Mouse (Mus musculus) hindbrain, embryonic 15.5 days (tissue): ENCODE data around the gene Id2. TPM values are rescaled to one million over a fixed set of nuclear protein-coding genes. Genes with fewer than 3 reads are reported as not detected.

Experiments
- ATAC-seq: fragments of 200-750 bp; cut with Nextera tagmentation; 2 replicates; pipeline ENCODE4 v1.8.0; 2017; ENCODE audit warnings: low read depth, moderate number of reproducible peaks, moderate TSS enrichment; ENCODE audit not compliant: low FRiP score
- H3K27ac ChIP-seq: fragments of 300-500 bp; sonication (generic); replicated peaks from 2 replicates; pipeline ENCODE4 v1.5.1; 2015; ENCODE audit warnings: mild to moderate bottlenecking, inconsistent platforms
- H3K27me3 ChIP-seq: fragments of 300-500 bp; sonication (generic); 2 replicates; pipeline ENCODE4 v1.6.1; 2015; ENCODE audit warnings: control low read depth, inconsistent platforms
- H3K36me3 ChIP-seq: fragments of 300-500 bp; sonication (generic); 2 replicates; pipeline ENCODE4 v1.6.1; 2015; ENCODE audit warnings: control low read depth, inconsistent platforms
- H3K4me1 ChIP-seq: fragments of 300-500 bp; sonication (generic); replicated peaks from 2 replicates; pipeline ENCODE4 v1.6.1; 2015; ENCODE audit warnings: control low read depth, inconsistent platforms
- H3K4me2 ChIP-seq: fragments of 300-500 bp; sonication (generic); 2 replicates; pipeline ENCODE4 v1.6.1; 2015; ENCODE audit warnings: moderate library complexity, mild to moderate bottlenecking, inconsistent platforms
- H3K4me3 ChIP-seq: fragments of 300-500 bp; sonication (generic); 2 replicates; pipeline ENCODE4 v1.5.1; 2015; ENCODE audit warnings: mild to moderate bottlenecking, inconsistent platforms
- H3K9ac ChIP-seq: fragments of 300-500 bp; sonication (generic); 2 replicates; pipeline ENCODE4 v1.6.1; 2015; ENCODE audit warnings: inconsistent platforms
- H3K9me3 ChIP-seq: fragments of 300-500 bp; sonication (generic); 2 replicates; pipeline ENCODE4 v1.6.1; 2016; ENCODE audit warnings: control low read depth, inconsistent platforms
- WGBS: fragments of 180-500 bp; shearing (Covaris S2); methylation state at CpG from one replicate; pipeline ENCODE4 v1.1.7; 2015; 5-methylcytosine and 5-hydroxymethylcytosine counted together
- polyA plus RNA-seq: library from polyadenylated mRNA; unstranded; fragments of >200 nt; fragmentation: Nextera tagmentation; extraction: Ambion mirVana; gene quantifications from 2 replicates; pipeline ENCODE4 v1.2.1, GENCODE M21; 2015

Id2 gene
- polyA plus RNA-seq, 1 experiment from 2014 or later, result 312 TPM

DNA sequence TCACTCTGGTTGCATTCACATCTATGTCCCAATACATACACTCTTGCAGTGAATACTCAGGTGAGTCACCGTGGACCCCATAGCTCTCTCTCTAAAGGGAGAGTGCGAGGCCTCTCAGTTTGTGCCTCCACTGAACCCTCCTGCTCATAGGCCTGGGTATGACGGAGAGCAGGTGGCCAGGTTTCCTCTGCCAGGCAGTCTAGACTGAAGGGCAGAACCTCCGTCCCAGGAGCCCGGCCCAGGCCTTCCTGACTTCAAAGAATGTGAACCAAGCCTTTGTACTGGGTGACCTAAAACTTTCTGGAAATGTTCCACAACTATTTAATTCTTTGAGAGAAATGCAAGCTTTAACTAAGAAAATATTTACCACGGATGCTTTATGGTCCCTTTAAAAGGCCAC lies 7.0 kb upstream of the Id2 start:
- H3K4me2 ChIP-seq, result no peak overlapping the region
- H3K4me3 ChIP-seq, result no peak overlapping the region
- no peak overlapping the region for H3K27ac ChIP-seq
- peaks cover 27% of the 10 kb centered on the region for H3K4me1 ChIP-seq
- H3K9ac ChIP-seq, result no peak overlapping the region
- no peaks in the 10 kb centered on the region for H3K36me3 ChIP-seq
- H3K27me3 ChIP-seq, result 0 out of 2 replicates have a peak, but pooled peaks cover 3% of the 10 kb centered on the region
- no peaks in the 10 kb centered on the region for H3K9me3 ChIP-seq
- ATAC-seq, result no peak
- 84% methylated on average over 6 of the region's 6 CpGs for WGBS

DNA sequence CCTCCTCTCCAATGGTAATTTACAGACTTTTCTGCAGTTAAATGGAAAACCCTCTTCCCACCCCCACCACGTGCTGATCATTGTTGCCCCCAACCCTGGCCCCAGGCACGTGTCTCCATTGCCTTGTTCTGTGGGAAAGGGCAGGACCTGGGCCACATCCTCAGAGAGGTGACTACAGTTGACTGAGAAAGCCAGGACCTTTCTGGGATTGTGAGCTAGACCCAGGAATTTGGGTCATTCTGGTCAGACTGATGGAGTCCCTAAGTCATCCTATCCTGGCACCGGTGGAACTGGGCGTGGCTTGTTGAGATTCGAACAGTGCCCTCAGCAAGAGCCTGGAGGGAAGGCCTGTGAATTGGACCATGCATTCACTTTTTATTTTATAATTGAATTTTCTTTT lies 4.4 kb upstream of the Id2 start:
- Histone ChIP-seq H3K9ac (no peak overlapping the region), H3K4me3 (0 out of 2 replicates have a peak overlapping the region, but pooled peaks have one; percentile 64), H3K27me3 (0 out of 2 replicates have a peak, but pooled peaks cover 3% of the 10 kb centered on the region), H3K27ac (peak overlapping the region; percentile 91), H3K4me1 (peaks cover 50% of the 10 kb centered on the region), H3K4me2 (peak overlapping the region; percentile 98), H3K9me3 (no peaks in the 10 kb centered on the region), H3K36me3 (no peaks in the 10 kb centered on the region)
- no peak for ATAC-seq
- WGBS, result 16% methylated on average over 5 of the region's 5 CpGs

DNA sequence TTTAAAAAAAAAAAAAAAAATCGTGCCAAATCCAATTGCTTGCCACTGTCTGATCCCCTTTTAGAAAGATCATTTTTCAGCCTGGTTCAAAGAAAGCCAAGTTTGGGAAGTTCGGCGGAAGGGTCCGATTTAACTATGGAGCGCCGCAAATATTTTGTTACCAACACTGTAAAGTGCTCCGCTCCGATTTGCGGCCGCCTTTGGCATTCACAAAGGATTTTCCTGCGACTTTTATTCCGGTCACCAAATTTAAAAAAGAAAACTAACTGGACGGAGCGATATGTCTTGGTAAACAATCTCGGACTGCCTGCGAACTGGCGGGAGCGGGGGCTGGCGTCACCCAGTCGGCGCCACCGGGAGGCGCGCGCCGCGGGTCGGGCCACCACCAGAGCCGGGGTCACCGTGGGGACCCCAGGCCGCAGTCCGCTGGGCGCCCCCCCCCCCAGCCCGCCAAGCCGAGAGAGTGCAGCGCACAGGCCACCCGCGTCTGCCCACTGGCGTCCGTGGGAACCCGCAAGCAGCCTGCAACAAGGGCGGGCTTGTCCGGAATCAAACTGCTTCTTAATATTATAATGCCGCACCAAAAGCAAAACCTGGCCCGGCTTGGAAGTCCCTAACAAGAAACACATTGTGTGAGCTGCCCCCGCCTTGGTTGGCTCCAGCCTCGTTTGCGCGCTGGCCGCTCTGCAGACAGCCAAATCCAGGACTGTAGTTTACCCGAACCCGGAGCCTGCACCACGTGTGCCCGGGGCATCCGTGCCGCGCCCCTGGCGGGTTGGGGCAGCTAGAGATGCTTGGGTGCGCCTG lies 3.7 kb upstream of the Id2 start:
- H3K9me3 ChIP-seq, result no peaks in the 10 kb centered on the region
- 0 out of 2 replicates have a peak, but pooled peaks cover 3% of the 10 kb centered on the region for H3K27me3 ChIP-seq
- ATAC-seq, result no peak
- H3K4me3 ChIP-seq, result peak overlapping the region; percentile 64
- peak overlapping the region; percentile 54 for H3K9ac ChIP-seq
- H3K36me3 ChIP-seq, result no peaks in the 10 kb centered on the region
- H3K4me1 ChIP-seq, result peaks cover 51% of the 10 kb centered on the region
- H3K4me2 ChIP-seq, result peak overlapping the region; percentile 98
- H3K27ac ChIP-seq, result peak overlapping the region; percentile 91
- WGBS, result under 1% methylated on average over 49 of the region's 59 CpGs

DNA sequence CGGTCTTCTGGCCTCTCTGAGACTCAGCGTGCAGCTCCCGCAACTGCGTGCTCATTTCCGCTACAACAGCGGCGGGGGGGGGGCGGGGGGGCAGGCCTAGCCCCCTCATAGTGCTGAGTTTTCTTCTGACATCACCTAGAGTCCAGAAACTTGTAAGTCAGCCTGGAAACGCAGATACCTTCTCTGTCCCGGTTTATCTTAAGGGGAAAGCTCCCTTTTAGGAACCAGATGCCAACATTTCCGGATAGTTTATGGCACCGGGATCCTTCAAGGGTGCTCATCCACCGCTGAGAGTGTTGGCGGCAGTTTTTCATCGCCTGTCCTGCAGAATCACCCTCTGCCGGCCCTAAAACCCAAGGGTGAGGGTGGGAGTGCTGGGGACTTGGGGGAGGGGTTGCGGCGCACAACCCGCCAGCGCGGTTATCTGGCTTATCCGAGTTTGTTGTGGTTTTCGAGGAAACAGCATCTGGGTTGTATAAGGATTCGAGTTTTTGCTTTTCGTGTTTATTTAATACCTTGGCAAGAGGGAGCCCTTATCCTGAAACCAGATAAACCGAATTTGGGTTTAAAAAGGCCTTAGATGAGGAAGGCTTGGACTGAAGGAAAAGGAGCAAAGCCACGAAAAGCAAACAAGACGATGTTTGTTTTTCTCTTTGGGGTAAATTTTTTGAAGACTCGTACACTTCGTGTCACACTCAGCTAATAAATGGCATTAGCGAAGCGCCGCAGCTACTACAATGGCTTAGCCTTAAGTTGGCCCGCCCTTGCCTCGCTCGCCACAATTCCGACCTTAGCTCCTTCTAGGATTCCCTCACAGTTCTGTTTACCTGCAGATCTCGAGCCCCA lies 2.8 kb upstream of the Id2 start:
- Histone ChIP-seq H3K9me3 (no peaks in the 10 kb centered on the region), H3K4me2 (peak overlapping the region; percentile 98), H3K9ac (peak overlapping the region; percentile 54), H3K4me3 (peak overlapping the region; percentile 64), H3K36me3 (no peaks in the 10 kb centered on the region), H3K27me3 (0 out of 2 replicates have a peak, but pooled peaks cover 3% of the 10 kb centered on the region), H3K27ac (peak overlapping the region; percentile 91), H3K4me1 (peaks cover 51% of the 10 kb centered on the region)
- under 1% methylated on average over 38 of the region's 38 CpGs for WGBS
- no peak for ATAC-seq

DNA sequence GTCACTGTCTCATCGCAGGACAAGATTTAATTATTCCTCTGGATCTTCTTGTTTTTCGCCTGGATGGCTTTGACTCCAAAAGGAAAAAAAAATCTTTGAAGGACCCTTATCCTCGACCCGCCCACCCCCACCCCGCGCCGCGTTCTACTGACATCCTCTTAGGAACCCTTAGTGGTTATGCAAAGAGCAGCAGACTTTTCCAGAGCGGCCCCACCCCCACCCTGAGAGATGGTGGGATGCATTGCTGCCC lies 2.3 kb upstream of the Id2 start:
- ATAC-seq, result no peak
- Histone ChIP-seq H3K4me3 (peak overlapping the region; percentile 64), H3K4me2 (peak overlapping the region; percentile 98), H3K36me3 (no peaks in the 10 kb centered on the region), H3K27ac (peak overlapping the region; percentile 91), H3K27me3 (0 out of 2 replicates have a peak, but pooled peaks cover 3% of the 10 kb centered on the region), H3K9me3 (no peaks in the 10 kb centered on the region), H3K4me1 (peaks cover 51% of the 10 kb centered on the region), H3K9ac (peak overlapping the region; percentile 54)
- under 1% methylated on average over 9 of the region's 9 CpGs for WGBS

DNA sequence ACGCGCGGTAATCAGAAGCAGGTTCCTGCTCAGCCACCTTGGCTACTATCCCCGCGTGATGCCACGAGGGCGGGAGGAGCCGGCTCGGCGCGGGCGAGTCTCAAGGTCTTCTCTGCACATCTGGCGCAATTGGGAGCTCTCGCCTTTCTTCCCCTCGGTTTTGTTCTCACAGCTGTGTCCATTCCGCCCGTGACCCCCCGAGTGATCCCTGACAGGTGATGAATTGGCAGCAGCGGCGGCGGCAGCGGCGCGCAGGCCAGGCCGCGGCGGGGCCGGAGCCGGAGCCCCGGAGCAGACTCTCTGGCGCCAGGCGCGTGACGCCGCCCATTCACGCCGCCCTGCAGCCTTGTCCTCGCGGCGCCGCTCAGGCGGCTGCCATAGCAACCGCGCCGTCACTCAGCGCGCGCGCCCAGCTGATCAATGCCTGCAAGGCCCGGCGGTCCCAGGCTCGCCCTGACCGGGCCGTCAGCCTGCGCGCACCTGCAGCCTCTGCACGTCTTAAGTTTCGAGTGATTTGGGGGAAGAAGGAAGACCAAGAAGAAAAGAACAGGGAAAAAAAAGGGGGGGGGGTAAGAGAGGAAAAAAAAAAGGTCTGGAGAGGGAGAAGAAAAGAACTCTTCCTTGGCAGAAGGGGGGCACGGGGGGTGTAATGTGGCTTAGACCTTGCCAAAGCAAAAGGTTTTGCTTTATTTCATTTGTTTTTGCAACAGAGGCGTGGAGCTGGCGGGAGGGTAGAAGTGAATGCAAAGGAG lies 1.8 kb upstream of the Id2 start:
- Histone ChIP-seq H3K4me1 (peaks cover 51% of the 10 kb centered on the region), H3K4me2 (peak overlapping the region; percentile 98)

DNA sequence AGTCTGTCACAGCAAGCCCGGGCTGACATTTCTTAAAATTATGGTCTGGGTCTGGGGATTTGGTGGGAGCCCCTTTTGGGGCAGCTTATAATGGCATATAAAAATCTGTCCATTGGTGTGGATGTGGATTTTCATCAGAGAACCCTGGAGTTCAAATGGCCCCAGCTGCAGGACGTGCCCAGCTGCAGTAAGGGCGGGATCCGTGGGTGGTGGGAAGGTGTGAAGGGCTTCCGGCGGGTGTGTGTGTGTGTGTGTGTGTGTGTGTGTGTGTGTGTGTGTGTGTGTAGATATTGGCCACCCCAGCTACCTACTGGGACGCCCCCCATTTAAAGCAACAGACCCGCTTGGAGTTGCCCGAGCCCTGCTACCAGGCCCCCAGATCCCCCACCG lies 1.2 kb upstream of the Id2 start:
- peak overlapping the region; percentile 64 for H3K4me3 ChIP-seq
- H3K27me3 ChIP-seq, result 0 out of 2 replicates have a peak, but pooled peaks cover 3% of the 10 kb centered on the region
- ATAC-seq, result no peak
- peak overlapping the region; percentile 54 for H3K9ac ChIP-seq
- no peaks in the 10 kb centered on the region for H3K9me3 ChIP-seq
- under 1% methylated on average over 9 of the region's 10 CpGs for WGBS
- peaks cover 55% of the 10 kb centered on the region for H3K4me1 ChIP-seq
- H3K36me3 ChIP-seq, result no peaks in the 10 kb centered on the region
- peak overlapping the region; percentile 91 for H3K27ac ChIP-seq
- peak overlapping the region; percentile 98 for H3K4me2 ChIP-seq

More for the DNA sequence above, 1.8 kb upstream of the Id2 start:
- Histone ChIP-seq H3K27ac (peak overlapping the region; percentile 91), H3K9me3 (no peaks in the 10 kb centered on the region), H3K36me3 (no peaks in the 10 kb centered on the region), H3K9ac (peak overlapping the region; percentile 54), H3K27me3 (0 out of 2 replicates have a peak, but pooled peaks cover 3% of the 10 kb centered on the region), H3K4me3 (peak overlapping the region; percentile 64)
- under 1% methylated on average over 58 of the region's 61 CpGs for WGBS
- peak; percentile 75 for ATAC-seq

DNA sequence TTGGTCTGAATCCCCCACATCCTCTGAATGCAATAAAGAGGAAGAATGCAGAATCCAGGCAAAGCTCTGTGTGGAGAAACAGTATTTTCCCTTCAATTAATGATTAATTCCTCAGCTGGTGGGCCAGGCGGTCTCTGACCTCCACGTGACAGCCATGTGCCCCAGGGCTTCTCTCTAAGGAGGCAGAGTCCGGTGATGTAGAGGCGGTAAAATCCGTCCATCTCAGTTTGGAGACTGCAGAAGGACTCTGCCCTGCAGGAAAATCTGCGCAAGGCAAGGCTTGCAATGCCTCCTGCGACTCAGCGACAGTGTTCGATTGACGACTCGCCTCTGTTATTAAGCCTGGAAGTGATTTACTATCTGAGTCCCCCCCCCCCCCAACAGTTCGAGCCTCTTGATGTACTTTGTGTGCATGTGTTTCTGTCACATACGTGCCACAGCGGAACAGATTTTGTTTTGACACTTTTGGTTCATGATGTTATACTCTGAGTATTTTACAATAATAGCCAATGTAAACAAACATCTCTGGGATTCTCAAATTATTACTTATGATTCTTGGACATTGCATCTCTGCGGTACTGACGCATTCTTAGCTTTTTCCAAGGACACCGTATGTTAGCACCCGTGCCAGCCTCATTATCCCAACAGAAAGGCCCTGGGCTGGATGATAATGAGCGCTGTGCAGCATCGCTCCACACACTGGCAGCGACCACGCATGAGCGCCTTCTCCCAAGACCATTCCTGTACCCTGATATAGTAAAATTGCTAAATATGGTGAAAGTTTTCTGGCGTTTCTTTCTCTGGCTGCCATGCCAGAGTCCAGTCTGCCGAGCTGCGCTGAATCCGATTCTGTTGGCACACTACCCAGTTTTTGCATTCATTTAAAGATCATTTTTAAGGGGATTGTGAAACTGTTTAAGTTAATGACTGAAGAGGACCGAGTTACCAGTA lies 545 bp upstream of the Id2 start:
- H3K9me3 ChIP-seq, result no peaks in the 10 kb centered on the region
- 2% methylated on average over 28 of the region's 28 CpGs for WGBS

DNA sequence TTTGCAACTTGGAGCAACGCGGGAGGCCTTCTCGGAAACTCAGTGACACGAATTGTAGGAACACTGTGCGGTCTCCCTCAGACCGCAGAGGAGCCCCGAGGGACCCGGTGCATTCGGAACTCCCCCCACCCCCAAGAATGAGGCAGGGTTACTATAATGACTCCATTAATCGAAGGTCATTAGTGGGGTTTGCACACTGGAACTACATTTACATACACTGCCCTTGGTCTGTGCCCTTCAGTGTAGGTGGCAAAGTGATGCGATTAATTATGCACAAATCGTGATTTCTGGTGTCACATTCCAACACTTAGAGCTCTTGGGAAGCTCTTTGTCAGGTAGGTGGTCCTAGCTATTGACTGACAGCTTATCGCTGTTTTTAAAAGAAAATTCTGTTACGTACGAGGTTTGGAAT lies 294 bp downstream of the Id2 start:
- ATAC-seq, result no peak
- H3K27me3 ChIP-seq, result 0 out of 2 replicates have a peak, but pooled peaks cover 3% of the 10 kb centered on the region
- H3K4me1 ChIP-seq, result peaks cover 66% of the 10 kb centered on the region
- H3K4me3 ChIP-seq, result peak overlapping the region; percentile 64
- peak overlapping the region; percentile 98 for H3K4me2 ChIP-seq
- no peaks in the 10 kb centered on the region for H3K9me3 ChIP-seq
- H3K9ac ChIP-seq, result peak overlapping the region; percentile 58
- peak overlapping the region; percentile 91 for H3K27ac ChIP-seq
- WGBS, result 2% methylated on average over 15 of the region's 15 CpGs
- H3K36me3 ChIP-seq, result no peaks in the 10 kb centered on the region

More for the DNA sequence above, 545 bp upstream of the Id2 start:
- Histone ChIP-seq H3K4me3 (peak overlapping the region; percentile 64), H3K36me3 (no peaks in the 10 kb centered on the region), H3K4me1 (peaks cover 62% of the 10 kb centered on the region), H3K27ac (peak overlapping the region; percentile 91), H3K9ac (peak overlapping the region; percentile 54), H3K4me2 (peak overlapping the region; percentile 98), H3K27me3 (0 out of 2 replicates have a peak, but pooled peaks cover 3% of the 10 kb centered on the region)
- ATAC-seq, result no peak

DNA sequence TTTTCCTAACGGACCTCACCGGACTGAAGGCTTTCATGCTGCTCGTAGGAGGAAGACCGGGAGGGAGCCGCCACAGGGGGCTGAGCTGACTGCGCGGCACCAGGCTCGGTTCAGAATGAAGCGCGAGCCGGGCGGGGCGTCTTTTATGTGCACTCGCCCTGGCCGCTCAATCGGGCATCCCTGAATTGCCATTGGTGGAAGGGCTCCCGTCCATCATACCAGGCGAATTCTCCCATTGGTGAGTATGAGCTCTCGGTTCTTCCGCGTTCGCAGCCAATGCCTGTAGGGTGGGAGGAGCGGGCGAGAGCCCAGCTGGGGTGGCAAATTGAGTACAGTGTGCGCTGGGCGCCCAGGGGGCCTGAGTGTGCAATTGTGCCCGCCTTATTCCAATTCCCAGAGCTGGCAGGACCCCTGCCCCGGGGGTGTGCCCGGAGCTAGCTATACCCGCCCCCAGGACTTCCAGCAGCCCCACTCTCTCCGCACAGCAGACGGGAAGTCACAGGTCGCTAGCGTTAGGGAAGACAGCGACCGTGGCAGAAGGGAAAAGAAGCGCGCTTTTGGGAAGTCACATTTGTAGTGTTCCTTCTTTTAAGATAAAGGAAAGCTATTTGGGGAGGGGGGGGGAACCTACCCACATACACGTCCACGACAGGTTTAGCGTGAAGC lies 833 bp downstream of the Id2 start:
- no peaks in the 10 kb centered on the region for H3K27me3 ChIP-seq
- peaks cover 62% of the 10 kb centered on the region for H3K4me1 ChIP-seq
- H3K36me3 ChIP-seq, result no peaks in the 10 kb centered on the region
- H3K27ac ChIP-seq, result peak overlapping the region; percentile 91
- peak overlapping the region; percentile 64 for H3K4me3 ChIP-seq
- H3K4me2 ChIP-seq, result peak overlapping the region; percentile 98
- no peaks in the 10 kb centered on the region for H3K9me3 ChIP-seq
- peak overlapping the region; percentile 65 for H3K9ac ChIP-seq
- peak; percentile 93 for ATAC-seq
- 0% methylated on average over 41 of the region's 41 CpGs for WGBS
